Mouse (Mus musculus) G1E (cell line): ENCODE results near the gene Prkcb. TPM values are rescaled to one million over a fixed set of nuclear protein-coding genes. Genes with fewer than 3 reads are reported as not detected.

Experiments used
- ATAC-seq: 2 replicates; pipeline ENCODE4 v1.8.0; 2016; ENCODE audit warnings: mild to moderate bottlenecking; ENCODE audit not compliant: insufficient number of reproducible peaks, poor library complexity, low FRiP score, severe bottlenecking; ENCODE audit errors: extremely low read depth
- DNase-seq: peaks from one replicate; pipeline ENCODE4 v3.0.0; 2012; ENCODE audit warnings: low spot score
- H3K27me3 ChIP-seq: 2 replicates; pipeline ENCODE4 v1.6.1; 2012; ENCODE audit warnings: mild to moderate bottlenecking, low read length, inconsistent platforms; ENCODE audit not compliant: insufficient read depth
- H3K36me3 ChIP-seq: replicated peaks from 2 replicates; pipeline ENCODE3; 2012; ENCODE audit warnings: mild to moderate bottlenecking, inconsistent platforms
- H3K4me1 ChIP-seq: 2 replicates; pipeline ENCODE4 v1.6.1; 2012; ENCODE audit warnings: low read depth, low read length, inconsistent platforms, mixed read lengths; ENCODE audit not compliant: insufficient read depth
- H3K4me3 ChIP-seq: 2 replicates; pipeline ENCODE4 v1.5.1; 2012; ENCODE audit warnings: low read depth, mild to moderate bottlenecking, inconsistent platforms, low read length, moderate library complexity, mixed read lengths
- H3K9me3 ChIP-seq: replicated peaks from 2 replicates; pipeline ENCODE4 v1.6.1; 2012; ENCODE audit warnings: inconsistent platforms
- CTCF ChIP-seq: IDR thresholded peaks from 2 replicates; pipeline ENCODE4 v1.5.1; 2012; ENCODE audit warnings: low read depth, low read length, inconsistent platforms, mixed read lengths
- GATA1 ChIP-seq: IDR thresholded peaks from 2 replicates; pipeline ENCODE4 v1.6.1; 2012; ENCODE audit warnings: borderline replicate concordance, low read length, inconsistent platforms, mixed read lengths
- GATA2 ChIP-seq: IDR thresholded peaks from 2 replicates; pipeline ENCODE4 v1.6.1; 2012; ENCODE audit warnings: low read depth, low read length, inconsistent platforms, borderline replicate concordance
- POLR2AphosphoS5 ChIP-seq: IDR thresholded peaks from 2 replicates; pipeline ENCODE4 v1.6.1; 2012; ENCODE audit warnings: low read depth, low read length, inconsistent platforms; ENCODE audit not compliant: insufficient replicate concordance
- TAL1 ChIP-seq: conservative IDR thresholded peaks from 2 replicates; pipeline ENCODE4 v1.6.1; 2012; ENCODE audit warnings: low read depth, low read length, inconsistent platforms, mixed read lengths
- polyA plus RNA-seq: library from polyadenylated mRNA; stranded (reverse); fragments of >175 nt; gene quantifications from 2 replicates; pipeline ENCODE4 v1.2.3, GENCODE M21; 2012
- total RNA-seq, 2 experiments: library from RNA; stranded (forward) in 1 of 2; stranded (reverse) in 1 of 2; fragments of 200-1000 nt in 1 of 2; fragments of >200 nt in 1 of 2; fragmentation: Nextera tagmentation in 1 of 2; gene quantifications; 2 replicates each; pipeline ENCODE4 v1.2.3; 2014 to 2017

The Prkcb gene
- total and polyA plus RNA-seq, 3 experiments = 0.55 TPM; not detected in 2

DNA sequence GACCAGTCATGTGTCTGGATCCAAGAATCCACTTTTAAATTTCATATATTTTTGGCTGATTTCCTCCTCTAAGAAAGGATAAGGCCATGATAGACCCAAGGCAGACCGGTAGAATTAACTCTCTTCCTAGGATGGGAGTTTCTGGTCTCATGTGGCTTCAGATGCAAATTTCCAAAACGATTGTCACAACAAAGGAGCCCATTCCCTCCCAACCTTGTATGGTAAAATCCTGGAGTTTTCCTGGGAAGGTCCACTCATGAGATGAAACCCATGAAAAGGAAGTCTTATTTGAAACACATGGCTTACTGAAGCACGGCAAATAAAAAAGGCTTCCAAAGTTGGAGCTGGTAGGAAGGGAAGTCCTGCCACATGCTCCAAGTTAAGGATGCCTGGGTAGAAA, 342.6 kb downstream of the Prkcb start:
- ATAC-seq (no peak), DNase-seq (no peak)
- Histone ChIP-seq H3K36me3 (no peaks in the 10 kb centered on the region), H3K9me3 (peaks cover 64% of the 10 kb centered on the region), H3K4me3 (no peak overlapping the region), H3K27me3 (no peaks in the 10 kb centered on the region), H3K4me1 (no peaks in the 10 kb centered on the region)
- TF ChIP-seq GATA1 (no peak), TAL1 (no peak), POLR2AphosphoS5 (no peak), GATA2 (no peak), CTCF (no peak)

DNA sequence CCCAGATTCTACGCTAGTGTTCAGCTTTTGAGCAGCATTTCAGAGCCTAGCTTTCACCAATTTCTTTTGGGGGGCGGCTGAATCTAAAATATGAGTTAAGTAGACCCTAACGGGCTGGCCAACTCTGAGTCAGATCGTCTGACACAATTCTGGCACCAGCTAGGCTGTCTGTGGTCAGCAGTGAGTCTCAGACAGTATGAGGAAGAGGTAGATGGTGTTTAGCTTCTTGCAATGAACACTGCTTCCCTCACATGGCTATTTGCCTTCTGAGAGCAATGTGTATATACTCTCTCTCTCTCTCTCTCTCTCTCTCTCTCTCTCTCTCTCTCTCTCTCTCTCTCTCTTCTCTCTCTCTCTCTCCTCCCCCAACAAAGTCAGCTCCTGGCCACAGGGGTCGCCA, 344.4 kb downstream of the Prkcb start:
- H3K4me3 ChIP-seq = no peak overlapping the region
- ATAC-seq = no peak
- no peaks in the 10 kb centered on the region for H3K36me3 ChIP-seq

DNA sequence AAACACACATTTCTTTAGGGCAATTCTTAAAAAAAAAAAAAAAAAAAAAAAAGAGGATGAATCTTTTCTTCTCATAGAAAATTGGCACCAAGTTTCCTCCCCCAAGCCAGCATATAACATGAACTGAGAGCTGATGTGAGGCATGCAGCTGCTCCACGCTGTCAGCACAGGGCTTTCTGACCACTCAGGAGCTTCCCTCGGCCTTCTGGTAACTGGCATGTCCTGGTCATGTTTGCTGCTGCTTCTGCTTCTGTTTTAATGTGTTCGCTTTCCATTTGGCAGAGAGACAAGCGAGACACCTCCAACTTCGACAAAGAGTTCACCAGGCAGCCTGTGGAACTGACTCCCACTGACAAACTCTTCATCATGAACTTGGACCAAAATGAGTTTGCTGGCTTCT, 344.9 kb downstream of the Prkcb start:
- ATAC-seq = no peak
- Histone ChIP-seq H3K27me3 (no peaks in the 10 kb centered on the region), H3K36me3 (no peaks in the 10 kb centered on the region), H3K4me1 (no peaks in the 10 kb centered on the region), H3K9me3 (peaks cover 59% of the 10 kb centered on the region), H3K4me3 (no peak overlapping the region)
- DNase-seq = no peak
- TF ChIP-seq GATA2 (no peak), GATA1 (no peak), CTCF (no peak), POLR2AphosphoS5 (no peak), TAL1 (no peak)

More for the DNA sequence above, 344.4 kb downstream of the Prkcb start:
- no peaks in the 10 kb centered on the region for H3K4me1 ChIP-seq
- TF ChIP-seq GATA1 (no peak), CTCF (no peak), POLR2AphosphoS5 (no peak), GATA2 (no peak), TAL1 (no peak)
- no peak for DNase-seq
- H3K9me3 ChIP-seq = peaks cover 61% of the 10 kb centered on the region
- no peaks in the 10 kb centered on the region for H3K27me3 ChIP-seq

DNA sequence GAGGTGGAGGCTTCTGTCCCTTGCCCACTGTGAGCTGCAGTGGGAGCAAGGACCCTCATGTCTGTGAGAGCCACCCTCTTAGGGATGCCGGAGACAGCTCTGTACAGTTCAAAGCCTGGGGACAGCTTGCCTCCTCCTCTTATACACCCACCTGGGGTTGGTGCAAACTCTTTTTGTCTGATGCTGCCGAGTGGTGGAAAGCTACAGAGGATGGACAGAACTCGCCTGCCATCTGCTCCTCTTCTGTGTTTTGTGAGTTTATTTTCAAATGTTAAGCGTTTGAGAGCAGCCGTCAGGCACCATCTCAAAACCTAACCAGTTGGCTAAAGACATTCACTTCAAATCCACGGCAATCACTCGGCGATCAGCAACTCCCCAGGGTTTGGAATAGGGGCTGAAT, 355.1 kb downstream of the Prkcb start:
- Histone ChIP-seq H3K4me1 (no peaks in the 10 kb centered on the region), H3K9me3 (peaks cover 65% of the 10 kb centered on the region), H3K36me3 (no peaks in the 10 kb centered on the region), H3K4me3 (no peak overlapping the region), H3K27me3 (no peaks in the 10 kb centered on the region)
- ATAC-seq = no peak
- TF ChIP-seq POLR2AphosphoS5 (no peak), GATA2 (no peak), CTCF (no peak), TAL1 (no peak), GATA1 (no peak)
- DNase-seq = no peak

DNA sequence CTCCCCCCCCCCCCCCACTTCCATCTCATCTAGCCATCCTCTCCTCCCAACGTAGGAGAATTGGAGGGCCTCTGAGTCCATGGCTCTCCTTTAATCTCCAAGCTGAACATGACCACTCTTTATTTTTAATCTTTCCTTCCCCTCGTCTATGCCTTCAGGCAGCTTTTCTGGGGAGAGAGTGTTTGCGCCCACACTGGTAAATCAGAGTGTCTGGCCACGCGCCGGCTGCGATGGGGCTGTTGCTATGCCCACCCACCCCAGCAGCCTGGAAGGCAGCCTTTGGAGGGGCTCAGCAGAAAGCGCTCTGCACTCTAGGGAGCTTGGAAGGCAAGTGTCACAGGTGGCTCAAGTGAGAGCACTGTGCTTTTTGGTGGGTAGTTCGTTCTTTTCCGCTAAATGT, 360.8 kb downstream of the Prkcb start:
- TF ChIP-seq TAL1 (no peak), GATA2 (no peak), CTCF (no peak), GATA1 (no peak), POLR2AphosphoS5 (no peak)
- Histone ChIP-seq H3K36me3 (no peaks in the 10 kb centered on the region), H3K4me1 (no peaks in the 10 kb centered on the region), H3K4me3 (no peak overlapping the region), H3K9me3 (peaks cover 74% of the 10 kb centered on the region), H3K27me3 (no peaks in the 10 kb centered on the region)
- no peak for DNase-seq
- no peak for ATAC-seq

DNA sequence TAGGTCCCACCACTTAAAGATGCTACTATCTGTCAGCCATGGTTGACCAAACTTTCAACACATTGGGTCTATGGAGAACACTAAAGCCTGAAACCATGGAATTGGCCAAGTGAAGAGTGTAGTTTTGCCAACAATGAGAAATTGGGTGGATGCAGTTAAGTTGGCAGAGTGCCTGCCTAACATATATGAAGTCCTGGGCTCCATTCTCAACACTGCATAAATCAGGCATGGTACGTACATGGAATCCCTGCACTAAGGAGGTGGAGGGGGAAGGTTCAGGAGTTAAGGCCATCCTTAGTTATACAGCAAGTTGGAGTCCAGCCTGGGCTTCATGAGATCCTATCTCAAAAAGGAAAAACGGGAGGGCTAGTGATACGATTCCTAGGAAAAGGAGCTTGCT, 364.0 kb downstream of the Prkcb start:
- peaks cover 60% of the 10 kb centered on the region for H3K9me3 ChIP-seq
- no peak for TF ChIP-seq GATA2
- no peak for TF ChIP-seq CTCF
- no peak for TF ChIP-seq GATA1
- no peak for TF ChIP-seq TAL1
- no peak for TF ChIP-seq POLR2AphosphoS5
- no peak overlapping the region for H3K4me3 ChIP-seq
- no peaks in the 10 kb centered on the region for H3K27me3 ChIP-seq
- ATAC-seq (no peak), DNase-seq (no peak)
- no peaks in the 10 kb centered on the region for H3K36me3 ChIP-seq
- no peaks in the 10 kb centered on the region for H3K4me1 ChIP-seq

DNA sequence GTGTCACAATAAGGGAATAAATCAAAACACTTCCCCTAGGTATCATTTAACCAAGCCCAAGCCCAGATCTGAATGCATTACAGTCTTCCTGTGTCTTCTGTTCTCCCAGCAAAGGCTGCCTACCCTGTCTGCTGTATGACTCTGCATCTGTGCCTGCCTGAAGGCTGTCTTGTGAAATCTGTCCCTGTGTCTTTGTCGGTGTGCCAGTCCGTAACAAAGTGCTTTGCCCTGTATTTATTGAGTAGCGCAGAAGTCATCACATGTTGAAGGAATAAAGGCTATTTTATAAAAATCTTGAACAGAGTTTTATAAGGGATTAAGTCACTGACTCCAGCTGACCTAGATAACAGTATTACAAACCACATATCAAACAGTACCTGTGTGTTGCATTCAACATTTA, 368.1 kb downstream of the Prkcb start:
- TF ChIP-seq CTCF (no peak), TAL1 (no peak), POLR2AphosphoS5 (no peak), GATA2 (no peak), GATA1 (no peak)
- DNase-seq (no peak), ATAC-seq (no peak)
- no peaks in the 10 kb centered on the region for H3K27me3 ChIP-seq
- H3K4me1 ChIP-seq = no peaks in the 10 kb centered on the region
- H3K36me3 ChIP-seq = no peaks in the 10 kb centered on the region
- H3K9me3 ChIP-seq = peaks cover 43% of the 10 kb centered on the region
- no peak overlapping the region for H3K4me3 ChIP-seq
